Mouse (Mus musculus): ENCODE results near the gene Thpo. TPM values are rescaled to one million over a fixed set of nuclear protein-coding genes. Genes with fewer than 3 reads are reported as not detected.

Thpo gene
- polyA plus RNA-seq (2014; fragmentation: Nextera tagmentation; extraction: Ambion mirVana), result 0.86 and 1.2 TPM in 2 replicates

DNA sequence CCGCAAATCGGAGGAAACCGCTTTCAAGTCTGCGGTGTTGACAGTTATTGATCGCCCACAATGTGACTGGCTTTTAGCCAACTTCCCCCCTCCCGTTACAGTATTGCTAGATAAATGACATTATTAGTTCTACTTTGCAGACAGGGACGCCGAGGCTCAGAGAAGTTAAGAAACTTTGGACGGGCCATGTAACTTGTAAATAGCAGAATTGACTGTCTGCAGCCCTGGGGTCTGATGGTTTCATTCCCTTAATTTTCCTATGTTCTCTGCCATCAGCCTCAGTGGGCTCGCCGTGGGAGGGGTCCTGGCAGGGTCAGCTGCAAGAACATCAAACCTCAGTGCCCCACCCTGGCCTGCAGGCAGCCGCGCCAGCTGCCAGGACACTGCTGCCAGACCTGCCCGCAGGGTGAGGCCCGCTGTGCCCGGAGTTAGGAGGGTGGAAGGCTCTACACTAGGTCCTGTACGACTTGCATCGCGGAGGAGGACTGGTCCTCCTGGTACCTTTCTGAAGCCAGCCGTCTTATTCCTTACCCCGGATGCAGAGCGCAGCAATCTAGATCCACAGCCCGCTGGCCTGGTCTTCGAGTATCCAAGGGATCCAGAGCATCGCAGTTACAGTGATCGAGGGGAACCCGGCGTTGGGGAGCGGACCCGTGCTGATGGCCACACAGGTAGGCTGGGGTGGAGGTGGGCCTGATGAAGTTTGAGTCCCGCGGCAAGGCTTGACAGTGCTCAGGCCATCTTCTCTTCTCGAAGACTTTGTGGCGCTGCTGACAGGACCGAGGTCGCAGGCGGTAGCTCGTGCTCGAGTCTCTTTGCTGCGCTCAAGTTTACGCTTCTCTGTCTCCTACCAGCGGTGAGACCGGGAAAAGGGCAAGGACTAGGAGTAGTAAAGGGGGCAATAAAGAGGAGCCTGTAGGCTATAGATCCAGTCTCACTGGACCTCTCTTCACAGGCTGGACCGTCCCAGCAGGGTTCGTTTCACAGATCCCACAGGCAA is at the start of gene Thpo:
Gene Thpo (minus strand): TSS at position 781 of the 1,000 bp plus-strand sequence.
- H3K4me2 ChIP-seq (replicated peaks), result peak within 1 kb of the TSS; percentile 87
- DNase-seq (ENCODE audit: low spot score) (peak; percentile 59), ATAC-seq (ENCODE audit: low FRiP score) (no peak)
- H3K9ac ChIP-seq, result peak within 1 kb of the TSS; percentile 89
- 0 out of 2 replicates have a peak, but pooled peaks cover 13% of the 10 kb centered on the region for H3K36me3 ChIP-seq (replicated peaks; ENCODE audit: control insufficient read depth, insufficient read depth)
- no peaks in the 10 kb centered on the region for H3K9me3 ChIP-seq (ENCODE audit: control insufficient read depth, low read length)
- peaks cover 16% of the 10 kb centered on the region for H3K4me1 ChIP-seq (replicated peaks; ENCODE audit: control insufficient read depth, insufficient read depth, low read length)
- H3K4me3 ChIP-seq (replicated peaks; ENCODE audit: low read length), result peak within 1 kb of the TSS; percentile 81
- H3K27me3 ChIP-seq (ENCODE audit: control insufficient read depth, insufficient read depth, low read length), result peaks cover 10% of the 10 kb centered on the region
- H3K27ac ChIP-seq, result peak within 1 kb of the TSS; percentile 83
- 3% methylated on average over 45 of the region's 45 CpGs for WGBS

DNA sequence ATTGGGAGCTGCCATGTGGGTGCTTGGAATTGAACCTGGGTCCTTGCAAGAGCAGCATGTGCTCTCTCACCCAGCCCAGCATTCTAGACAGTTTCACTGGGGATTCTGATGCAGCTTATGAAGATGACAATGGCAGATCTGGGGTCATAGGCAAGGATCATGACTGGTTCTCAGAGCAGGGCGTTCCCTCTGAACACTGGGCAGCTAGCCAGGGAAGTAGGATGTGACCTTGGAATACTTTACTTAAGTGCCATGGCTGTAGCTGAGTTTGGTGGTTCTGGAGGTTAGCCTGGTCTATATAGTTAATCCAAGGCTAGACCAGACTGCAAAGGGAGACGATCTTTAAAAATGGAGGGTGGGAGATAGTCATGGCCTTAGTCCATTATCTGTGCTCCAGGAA is 49.6 kb upstream of the Thpo start:
- ATAC-seq (ENCODE audit: low FRiP score) (no peak), DNase-seq (ENCODE audit: low spot score) (no peak)
- no peaks in the 10 kb centered on the region for H3K9me3 ChIP-seq (ENCODE audit: control insufficient read depth, low read length)
- H3K9ac ChIP-seq, result no peak overlapping the region
- no peaks in the 10 kb centered on the region for H3K27me3 ChIP-seq (ENCODE audit: control insufficient read depth, insufficient read depth, low read length)
- no peak overlapping the region for H3K4me2 ChIP-seq (replicated peaks)
- WGBS, result 98% methylated on average over 2 of the region's 2 CpGs
- H3K36me3 ChIP-seq (replicated peaks; ENCODE audit: control insufficient read depth, insufficient read depth), result no peaks in the 10 kb centered on the region
- H3K27ac ChIP-seq, result no peak overlapping the region
- no peaks in the 10 kb centered on the region for H3K4me1 ChIP-seq (replicated peaks; ENCODE audit: control insufficient read depth, insufficient read depth, low read length)
- H3K4me3 ChIP-seq (replicated peaks; ENCODE audit: low read length), result no peak overlapping the region

DNA sequence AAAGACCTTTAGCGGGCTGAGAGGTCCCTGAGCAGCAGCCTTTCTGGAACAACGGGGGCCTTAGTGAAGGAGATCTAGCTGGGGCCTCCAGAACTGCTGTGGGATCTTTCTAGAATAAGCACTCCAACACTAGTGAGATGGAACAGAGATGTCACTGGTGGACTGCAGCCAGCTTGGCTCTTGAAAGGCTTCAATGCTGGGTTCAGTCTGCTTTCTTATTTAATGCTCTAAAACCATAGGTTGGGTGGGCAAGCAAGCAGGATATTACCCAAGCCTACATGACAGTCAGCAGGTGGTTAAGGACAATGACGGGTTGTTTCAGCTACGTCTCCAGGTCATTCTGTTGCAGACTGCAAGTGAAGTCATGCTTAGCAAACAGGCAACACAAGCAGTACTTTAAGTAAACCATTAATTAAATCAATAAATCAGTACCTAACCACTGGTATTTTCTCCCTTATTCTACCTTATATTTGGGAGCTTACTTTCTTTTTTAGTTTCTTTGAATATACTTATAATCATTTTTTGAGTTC is 46.9 kb upstream of the Thpo start:
- DNase-seq (ENCODE audit: low spot score) (no peak), ATAC-seq (ENCODE audit: low FRiP score) (no peak)
- H3K36me3 ChIP-seq (replicated peaks; ENCODE audit: control insufficient read depth, insufficient read depth), result no peaks in the 10 kb centered on the region
- H3K4me3 ChIP-seq (replicated peaks; ENCODE audit: low read length), result no peak overlapping the region
- no peaks in the 10 kb centered on the region for H3K9me3 ChIP-seq (ENCODE audit: control insufficient read depth, low read length)
- WGBS, result 69% methylated on average over 4 of the region's 4 CpGs
- no peak overlapping the region for H3K4me2 ChIP-seq (replicated peaks)
- H3K27me3 ChIP-seq (ENCODE audit: control insufficient read depth, insufficient read depth, low read length), result no peaks in the 10 kb centered on the region
- H3K9ac ChIP-seq, result no peak overlapping the region
- no peaks in the 10 kb centered on the region for H3K4me1 ChIP-seq (replicated peaks; ENCODE audit: control insufficient read depth, insufficient read depth, low read length)
- H3K27ac ChIP-seq, result no peak overlapping the region

DNA sequence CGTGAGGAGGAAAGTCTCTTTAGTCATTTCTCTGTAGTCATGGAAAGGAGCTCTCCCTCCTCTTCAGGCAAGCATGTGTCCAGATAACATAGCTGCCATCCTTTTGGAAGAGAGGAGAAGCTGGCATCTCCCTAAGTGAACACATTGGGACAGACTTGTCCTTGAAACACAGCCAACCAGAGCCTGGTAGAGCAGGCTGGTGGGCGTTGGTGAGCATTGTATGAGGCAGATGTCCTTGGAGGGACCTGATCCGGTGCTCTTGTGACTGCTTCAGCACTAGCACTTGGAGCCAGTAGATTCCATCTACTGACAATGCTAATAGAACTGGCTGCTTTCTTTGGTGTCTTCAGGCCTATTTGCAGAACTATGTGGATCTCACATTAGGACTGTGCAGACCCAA is 45.5 kb upstream of the Thpo start:
- DNase-seq (ENCODE audit: low spot score) (no peak), ATAC-seq (ENCODE audit: low FRiP score) (no peak)
- Histone ChIP-seq H3K27ac (no peak overlapping the region), H3K9me3 (ENCODE audit: control insufficient read depth, low read length) (no peaks in the 10 kb centered on the region), H3K36me3 (replicated peaks; ENCODE audit: control insufficient read depth, insufficient read depth) (no peaks in the 10 kb centered on the region), H3K4me1 (replicated peaks; ENCODE audit: control insufficient read depth, insufficient read depth, low read length) (no peaks in the 10 kb centered on the region), H3K4me2 (replicated peaks) (no peak overlapping the region), H3K27me3 (ENCODE audit: control insufficient read depth, insufficient read depth, low read length) (no peaks in the 10 kb centered on the region), H3K9ac (no peak overlapping the region), H3K4me3 (replicated peaks; ENCODE audit: low read length) (no peak overlapping the region)
- 95% methylated on average over 3 of the region's 3 CpGs for WGBS

DNA sequence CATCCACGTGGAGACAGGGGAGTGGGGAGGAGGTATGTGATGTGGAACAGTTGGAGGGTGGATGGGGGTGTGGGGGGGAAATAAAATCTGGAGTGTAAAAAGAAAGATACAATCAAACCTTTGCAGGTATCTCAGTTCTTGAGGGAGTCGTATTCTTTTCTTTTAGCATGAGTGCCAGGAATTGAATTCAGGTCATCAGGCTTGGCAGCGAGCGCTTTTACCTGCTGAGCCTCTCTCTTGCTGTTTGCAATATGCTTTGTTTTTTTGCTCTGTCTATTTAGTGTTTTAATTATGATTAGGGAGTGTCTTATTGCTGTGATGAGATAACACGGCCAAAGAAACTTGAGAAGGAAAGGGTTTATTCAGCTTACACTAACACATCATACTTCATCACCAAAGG is 40.7 kb upstream of the Thpo start:
- ATAC-seq (ENCODE audit: low FRiP score) (no peak), DNase-seq (ENCODE audit: low spot score) (no peak)
- Histone ChIP-seq H3K27me3 (ENCODE audit: control insufficient read depth, insufficient read depth, low read length) (no peaks in the 10 kb centered on the region), H3K9me3 (ENCODE audit: control insufficient read depth, low read length) (no peaks in the 10 kb centered on the region), H3K4me1 (replicated peaks; ENCODE audit: control insufficient read depth, insufficient read depth, low read length) (no peaks in the 10 kb centered on the region), H3K27ac (no peak overlapping the region), H3K9ac (no peak overlapping the region), H3K36me3 (replicated peaks; ENCODE audit: control insufficient read depth, insufficient read depth) (no peaks in the 10 kb centered on the region), H3K4me2 (replicated peaks) (no peak overlapping the region), H3K4me3 (replicated peaks; ENCODE audit: low read length) (no peak overlapping the region)
- 70% methylated on average over 5 of the region's 5 CpGs for WGBS

DNA sequence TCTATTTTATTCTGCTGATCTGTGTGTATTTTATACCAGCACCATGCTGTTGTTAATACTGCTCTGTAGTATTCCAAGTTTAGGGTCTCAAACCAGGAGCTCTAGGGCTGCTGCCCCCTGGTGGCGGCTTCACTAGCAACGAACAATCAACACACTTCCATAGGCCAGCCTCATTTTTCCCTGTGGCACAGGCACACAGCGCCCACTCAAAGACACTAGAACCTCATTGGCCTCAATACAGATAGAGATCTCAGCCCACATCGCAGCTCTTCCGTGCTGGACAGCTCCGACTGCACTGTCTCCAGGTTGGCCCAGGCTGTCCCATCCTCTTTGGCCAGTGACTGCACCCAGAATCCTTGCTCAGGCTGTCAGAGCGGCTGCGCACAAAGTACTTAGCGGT is 30.9 kb upstream of the Thpo start:
- Histone ChIP-seq H3K9ac (no peak overlapping the region), H3K36me3 (replicated peaks; ENCODE audit: control insufficient read depth, insufficient read depth) (no peaks in the 10 kb centered on the region), H3K4me1 (replicated peaks; ENCODE audit: control insufficient read depth, insufficient read depth, low read length) (no peaks in the 10 kb centered on the region), H3K9me3 (ENCODE audit: control insufficient read depth, low read length) (no peaks in the 10 kb centered on the region), H3K4me3 (replicated peaks; ENCODE audit: low read length) (no peak overlapping the region), H3K4me2 (replicated peaks) (no peak overlapping the region), H3K27ac (no peak overlapping the region), H3K27me3 (ENCODE audit: control insufficient read depth, insufficient read depth, low read length) (no peaks in the 10 kb centered on the region)
- no peak for ATAC-seq (ENCODE audit: low FRiP score)
- peak; percentile 57 for DNase-seq (ENCODE audit: low spot score)
- 54% methylated on average over 9 of the region's 9 CpGs for WGBS

DNA sequence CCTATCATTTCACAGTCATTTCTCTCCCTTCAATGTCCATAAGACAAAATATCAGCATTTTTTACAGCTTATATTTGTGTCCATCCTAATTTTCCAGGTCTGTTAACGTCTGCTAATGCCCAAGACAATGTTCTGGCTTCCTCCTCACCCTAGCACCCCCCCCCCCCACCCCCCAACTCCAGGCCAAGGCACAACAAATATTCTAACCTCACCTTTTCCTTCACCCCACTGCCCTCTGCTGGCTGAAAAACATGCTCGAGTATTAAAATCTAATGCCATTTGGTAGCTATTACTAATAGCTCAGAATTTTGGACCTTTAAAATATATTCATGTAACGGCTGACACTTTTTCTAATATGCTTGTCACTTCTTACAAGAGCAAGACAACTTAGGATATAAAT is 27.4 kb upstream of the Thpo start:
- Histone ChIP-seq H3K36me3 (replicated peaks; ENCODE audit: control insufficient read depth, insufficient read depth) (no peaks in the 10 kb centered on the region), H3K27me3 (ENCODE audit: control insufficient read depth, insufficient read depth, low read length) (no peaks in the 10 kb centered on the region), H3K9ac (no peak overlapping the region), H3K9me3 (ENCODE audit: control insufficient read depth, low read length) (no peaks in the 10 kb centered on the region), H3K4me2 (replicated peaks) (no peak overlapping the region), H3K4me3 (replicated peaks; ENCODE audit: low read length) (no peak overlapping the region), H3K4me1 (replicated peaks; ENCODE audit: control insufficient read depth, insufficient read depth, low read length) (no peaks in the 10 kb centered on the region), H3K27ac (no peak overlapping the region)
- ATAC-seq (ENCODE audit: low FRiP score) (no peak), DNase-seq (ENCODE audit: low spot score) (peak; percentile 64)
- 16% methylated on average over 3 of the region's 3 CpGs for WGBS

DNA sequence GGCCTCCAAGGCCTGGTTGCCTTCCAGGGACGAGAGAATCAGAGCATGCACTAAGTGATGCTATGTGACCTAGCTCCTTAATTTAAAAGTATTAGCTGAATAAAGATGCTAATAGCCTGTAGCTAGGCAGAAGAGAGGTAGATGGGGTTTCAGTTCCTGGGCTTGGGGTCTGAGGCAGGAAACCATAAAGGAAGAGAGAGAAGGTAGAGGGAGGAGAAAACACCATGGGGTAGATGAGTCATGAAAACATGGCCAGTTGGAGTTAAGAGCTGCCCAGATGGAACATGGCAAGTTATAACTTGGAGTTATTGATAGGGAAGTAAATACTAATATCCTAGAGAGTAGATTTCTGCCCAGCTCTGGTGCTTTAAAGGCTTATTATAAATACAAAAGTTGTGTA is 23.1 kb upstream of the Thpo start:
- ATAC-seq (ENCODE audit: low FRiP score) (no peak), DNase-seq (ENCODE audit: low spot score) (no peak)
- H3K27me3 ChIP-seq (ENCODE audit: control insufficient read depth, insufficient read depth, low read length), result no peaks in the 10 kb centered on the region
- no peak overlapping the region for H3K4me2 ChIP-seq (replicated peaks)
- H3K27ac ChIP-seq, result no peak overlapping the region
- H3K9me3 ChIP-seq (ENCODE audit: control insufficient read depth, low read length), result no peaks in the 10 kb centered on the region
- no peaks in the 10 kb centered on the region for H3K36me3 ChIP-seq (replicated peaks; ENCODE audit: control insufficient read depth, insufficient read depth)
- no peak overlapping the region for H3K9ac ChIP-seq
- no peak overlapping the region for H3K4me3 ChIP-seq (replicated peaks; ENCODE audit: low read length)
- H3K4me1 ChIP-seq (replicated peaks; ENCODE audit: control insufficient read depth, insufficient read depth, low read length), result no peaks in the 10 kb centered on the region
- 78% methylated on average over 1 of the region's 1 CpGs for WGBS

DNA sequence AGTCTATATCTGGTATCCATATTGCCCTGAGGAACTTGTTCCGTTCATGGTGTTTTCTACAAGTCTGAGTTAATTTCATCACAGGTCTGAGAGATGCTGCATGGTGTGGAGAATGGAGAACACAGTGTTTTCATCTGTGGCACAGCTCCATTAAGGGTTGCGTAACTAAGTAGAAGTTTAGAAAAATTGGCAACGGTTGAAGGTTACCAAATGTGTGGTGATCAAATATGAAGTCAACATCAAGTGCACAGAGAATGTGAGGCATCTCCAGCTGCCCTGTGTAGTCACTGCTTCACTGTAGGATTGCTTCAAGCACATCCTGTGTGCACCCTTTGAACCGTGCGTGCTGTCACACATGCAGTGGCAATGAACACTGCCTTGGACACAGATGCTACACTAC is 21.7 kb upstream of the Thpo start:
- Histone ChIP-seq H3K4me1 (replicated peaks; ENCODE audit: control insufficient read depth, insufficient read depth, low read length) (no peaks in the 10 kb centered on the region), H3K27ac (no peak overlapping the region), H3K4me2 (replicated peaks) (no peak overlapping the region), H3K9me3 (ENCODE audit: control insufficient read depth, low read length) (no peaks in the 10 kb centered on the region), H3K9ac (no peak overlapping the region), H3K27me3 (ENCODE audit: control insufficient read depth, insufficient read depth, low read length) (no peaks in the 10 kb centered on the region), H3K36me3 (replicated peaks; ENCODE audit: control insufficient read depth, insufficient read depth) (no peaks in the 10 kb centered on the region), H3K4me3 (replicated peaks; ENCODE audit: low read length) (no peak overlapping the region)
- ATAC-seq (ENCODE audit: low FRiP score) (no peak), DNase-seq (ENCODE audit: low spot score) (no peak)
- 96% methylated on average over 5 of the region's 5 CpGs for WGBS

Measured in hindbrain, embryonic 14.5 days (tissue).